Mouse (Mus musculus) C2C12 (cell line): Measurements from ENCODE around the gene 2310057J18Rik. TPM values are rescaled to one million over a fixed set of nuclear protein-coding genes. Genes with fewer than 3 reads are reported as not detected.

Experiments
- H3K27me3 ChIP-seq: one replicate; pipeline ENCODE4 v1.6.1; 2011; ENCODE audit not compliant: control insufficient read depth, insufficient read depth, insufficient read length
- H3K36me3 ChIP-seq: one replicate; pipeline ENCODE4 v1.6.1; 2011; ENCODE audit not compliant: control insufficient read depth, insufficient read depth
- H3K4me3 ChIP-seq: one replicate; pipeline ENCODE4 v1.5.1; 2011; ENCODE audit warnings: mild to moderate bottlenecking, control low read depth; ENCODE audit not compliant: poor library complexity, insufficient read depth, severe bottlenecking
- H3K79me2 ChIP-seq: one replicate; pipeline ENCODE4 v1.6.1; 2011; ENCODE audit not compliant: control insufficient read depth, insufficient read depth
- H3K79me3 ChIP-seq: one replicate; pipeline ENCODE4 v1.6.1; 2011; ENCODE audit warnings: low read depth, control low read depth
- H3ac ChIP-seq: one replicate; pipeline ENCODE3; 2011; ENCODE audit warnings: low read depth; ENCODE audit not compliant: control insufficient read depth, insufficient read length
- CEBPB ChIP-seq: IDR thresholded peaks from one replicate; pipeline ENCODE4 v1.6.1; 2011; ENCODE audit warnings: low read depth, mild to moderate bottlenecking, control low read depth, moderate library complexity
- CTCF ChIP-seq: IDR thresholded peaks from one replicate; pipeline ENCODE4 v1.5.1; 2011; ENCODE audit not compliant: control insufficient read depth, insufficient read depth, insufficient read length
- FOSL1 ChIP-seq: IDR thresholded peaks from one replicate; pipeline ENCODE4 v1.8.0; 2011; ENCODE audit warnings: mild to moderate bottlenecking, low read length; ENCODE audit not compliant: poor library complexity, insufficient read depth, severe bottlenecking
- MAX ChIP-seq: IDR thresholded peaks from one replicate; pipeline ENCODE4 v1.6.1; 2011; ENCODE audit warnings: mild to moderate bottlenecking, control low read depth
- MYOD1 ChIP-seq: IDR thresholded peaks from one replicate; pipeline ENCODE4 v1.6.1; 2011; ENCODE audit warnings: low read depth; ENCODE audit not compliant: control insufficient read depth, insufficient read length
- MYOG ChIP-seq: IDR thresholded peaks from one replicate; pipeline ENCODE4 v1.6.1; 2011; ENCODE audit not compliant: control insufficient read depth, insufficient read length; ENCODE audit errors: extremely low read depth
- USF1 ChIP-seq: IDR thresholded peaks from one replicate; pipeline ENCODE4 v1.6.1; 2011; ENCODE audit warnings: low read depth, mild to moderate bottlenecking, control low read depth, moderate library complexity
- polyA plus RNA-seq: library from polyadenylated mRNA; unstranded; fragments of >200 nt; fragmentation: generic; extraction: Trizol; gene quantifications from one replicate; pipeline ENCODE4 v1.2.1, GENCODE M21; 2012; ENCODE audit warnings: missing spikeins

Gene 2310057J18Rik
- polyA plus RNA-seq, 1 experiment = not detected

DNA sequence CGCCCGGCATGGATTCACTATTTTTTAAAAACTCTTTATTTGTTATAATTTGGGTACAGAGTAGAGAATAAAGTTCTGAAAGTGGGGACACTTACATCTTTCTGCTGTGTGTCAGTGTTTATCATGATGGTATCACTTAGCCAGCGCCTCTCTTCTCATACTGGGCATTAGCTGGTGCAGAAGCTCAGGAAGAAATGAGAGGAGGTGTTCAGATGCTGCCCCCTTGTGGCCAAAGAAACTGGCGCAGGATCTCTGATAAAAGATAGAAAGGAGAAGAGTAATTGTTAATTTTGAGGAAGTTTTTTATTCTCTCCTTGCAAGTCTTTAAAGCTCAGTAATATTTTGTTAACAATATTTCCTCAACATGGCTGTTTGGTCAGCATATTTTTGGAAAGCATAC lies 31.0 kb downstream of the 2310057J18Rik start:
- no peaks in the 10 kb centered on the region for H3K79me3 ChIP-seq
- no peak overlapping the region for H3K4me3 ChIP-seq
- H3K79me2 ChIP-seq = no peaks in the 10 kb centered on the region
- TF ChIP-seq USF1 = no peak
- TF ChIP-seq CEBPB = no peak
- TF ChIP-seq MYOG = no peak
- TF ChIP-seq MYOD1 = no peak
- no peak for TF ChIP-seq MAX
- no peak for TF ChIP-seq CTCF
- TF ChIP-seq FOSL1 = no peak
- no peaks in the 10 kb centered on the region for H3K27me3 ChIP-seq
- H3ac ChIP-seq = no peak overlapping the region
- H3K36me3 ChIP-seq = no peaks in the 10 kb centered on the region

- H3K36me3 ChIP-seq = no peaks in the 10 kb centered on the region
These were observed 31.6 kb downstream of the 2310057J18Rik start for GRCm38 (mm10) chr10:28954515-28954914.

More at GRCm38 (mm10) chr10:28954515-28954914, 31.6 kb downstream of the 2310057J18Rik start:
- H3K27me3 ChIP-seq = no peaks in the 10 kb centered on the region
- H3K79me3 ChIP-seq = no peaks in the 10 kb centered on the region
- no peak overlapping the region for H3K4me3 ChIP-seq
- H3K79me2 ChIP-seq = no peaks in the 10 kb centered on the region
- TF ChIP-seq CEBPB = no peak
- no peak for TF ChIP-seq MAX
- TF ChIP-seq FOSL1 = no peak
- no peak for TF ChIP-seq MYOG
- no peak for TF ChIP-seq CTCF
- no peak for TF ChIP-seq USF1
- TF ChIP-seq MYOD1 = no peak
- H3ac ChIP-seq = no peak overlapping the region

Other genes with a start within 250 kb of the 2310057J18Rik start
- 2.8 TPM for gene Soga3, start 157.5 kb upstream of the 2310057J18Rik start, polyA plus RNA-seq
- 0.14 TPM for gene Gm49353, start 212.7 kb upstream of the 2310057J18Rik start, polyA plus RNA-seq
- 1.0 TPM for gene 9330159F19Rik, start 225.3 kb upstream of the 2310057J18Rik start, polyA plus RNA-seq